Mouse (Mus musculus): ENCODE data around the gene Lif. TPM values are rescaled to one million over a fixed set of nuclear protein-coding genes. Genes with fewer than 3 reads are reported as not detected.

Gene Lif
- polyA plus RNA-seq, 1 experiment from 2014 or later, result not detected

DNA sequence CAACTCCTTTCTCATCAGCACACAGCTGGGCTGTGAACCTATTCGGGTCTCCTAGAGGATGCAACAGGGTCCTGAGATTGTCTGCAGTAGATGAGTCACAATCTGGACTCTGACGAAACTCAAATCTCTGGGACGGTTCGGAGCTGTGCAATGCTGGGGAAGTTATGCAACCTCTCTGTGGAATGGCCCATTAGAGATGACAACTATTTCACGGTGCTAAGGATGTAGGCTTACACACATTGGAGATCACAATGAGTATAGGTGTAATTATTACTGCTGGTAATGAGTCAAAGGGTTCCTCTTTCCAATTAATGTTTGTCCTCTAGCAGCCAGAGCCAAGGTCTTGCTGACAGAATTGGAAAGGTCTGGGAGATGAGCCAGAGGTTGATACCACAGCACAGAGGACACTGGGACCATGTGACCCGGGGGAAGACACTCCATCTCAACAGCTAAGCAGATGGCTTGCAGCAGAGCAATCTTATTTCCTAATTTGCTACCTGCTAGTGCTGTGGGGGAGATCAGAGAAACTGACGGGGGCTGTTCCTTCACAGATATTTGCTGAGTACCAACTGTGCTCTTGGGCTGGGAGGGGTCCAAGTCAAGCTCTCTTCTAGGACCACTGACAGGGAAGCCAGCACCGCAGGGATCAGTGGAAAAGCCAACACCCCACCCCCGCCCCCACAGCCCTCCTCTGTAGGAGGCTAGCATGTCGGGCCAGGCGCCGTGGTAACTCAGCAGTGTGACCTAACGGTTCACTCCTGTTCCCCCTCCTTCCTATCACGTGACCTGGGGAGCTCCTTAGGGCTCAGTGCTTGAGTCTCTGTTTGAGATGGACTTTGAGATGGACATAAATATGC is 37.4 kb downstream of the Lif start:
- 22% methylated on average over 14 of the region's 14 CpGs for whole genome bisulfite sequencing (ENCODE audit: insufficient replicate concordance)
- Histone ChIP-seq H3K4me3 (ENCODE audit: low read depth, low read length) (no peak overlapping the region), H3K4me1 (ENCODE audit: control insufficient read depth, low read depth, low read length) (peaks cover 27% of the 10 kb centered on the region), H3K4me2 (ENCODE audit: low read depth, low read length) (no peak overlapping the region), H3K9ac (ENCODE audit: low read depth, low read length) (no peak overlapping the region), H3K36me3 (ENCODE audit: control insufficient read depth, insufficient read depth) (no peaks in the 10 kb centered on the region), H3K9me3 (replicated peaks; ENCODE audit: control insufficient read depth, low read length) (no peaks in the 10 kb centered on the region), H3K27me3 (ENCODE audit: control insufficient read depth, insufficient read depth, low read depth, low read length) (peaks cover 8% of the 10 kb centered on the region; the same call in 1 of the 2 replicates), H3K27ac (ENCODE audit: low read length) (no peak overlapping the region)
- ATAC-seq (ENCODE audit: low read depth), result no peak

GRCm38 (mm10) chr11:4296610-4297275 is 39.4 kb downstream of the Lif start:
- no peak overlapping the region for H3K9ac ChIP-seq (ENCODE audit: low read depth, low read length)
- no peak overlapping the region for H3K27ac ChIP-seq (ENCODE audit: low read length)
- ATAC-seq (ENCODE audit: low read depth), result no peak
- H3K27me3 ChIP-seq (ENCODE audit: control insufficient read depth, insufficient read depth, low read depth, low read length), result peaks cover 8% of the 10 kb centered on the region; the same call in 1 of the 2 replicates
- WGBS (ENCODE audit: insufficient replicate concordance), result 43% methylated on average over 10 of the region's 10 CpGs
- peaks cover 25% of the 10 kb centered on the region for H3K4me1 ChIP-seq (ENCODE audit: control insufficient read depth, low read depth, low read length)
- no peak overlapping the region for H3K4me3 ChIP-seq (ENCODE audit: low read depth, low read length)
- no peaks in the 10 kb centered on the region for H3K36me3 ChIP-seq (ENCODE audit: control insufficient read depth, insufficient read depth)
- no peak overlapping the region for H3K4me2 ChIP-seq (ENCODE audit: low read depth, low read length)
- H3K9me3 ChIP-seq (replicated peaks; ENCODE audit: control insufficient read depth, low read length), result no peaks in the 10 kb centered on the region

DNA sequence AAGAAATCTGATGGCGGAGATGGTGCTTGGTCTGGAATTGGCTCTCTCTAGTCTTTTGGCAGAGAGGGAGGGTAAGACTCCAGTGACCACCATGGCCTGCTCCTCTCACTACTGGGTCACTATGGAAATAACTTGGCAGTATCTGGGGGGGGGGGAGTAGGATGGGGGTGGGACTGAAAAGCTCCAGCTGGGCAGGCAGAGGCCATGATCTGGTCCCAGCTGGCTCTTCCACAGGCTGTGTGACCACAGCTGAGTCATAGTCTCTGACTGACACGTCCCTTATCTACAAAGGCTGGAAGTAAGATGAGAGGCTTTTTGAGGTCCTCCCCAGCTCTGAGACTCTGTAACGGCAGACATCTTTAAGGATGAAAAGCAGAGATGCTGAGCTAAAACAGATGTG is 40.4 kb downstream of the Lif start:
- ATAC-seq (ENCODE audit: low read depth), result no peak
- no peak overlapping the region for H3K27ac ChIP-seq (ENCODE audit: low read length)
- WGBS (ENCODE audit: insufficient replicate concordance), result 42% methylated on average over 3 of the region's 3 CpGs
- H3K9ac ChIP-seq (ENCODE audit: low read depth, low read length), result no peak overlapping the region
- no peaks in the 10 kb centered on the region for H3K36me3 ChIP-seq (ENCODE audit: control insufficient read depth, insufficient read depth)
- peaks cover 8% of the 10 kb centered on the region; the same call in 1 of the 2 replicates for H3K27me3 ChIP-seq (ENCODE audit: control insufficient read depth, insufficient read depth, low read depth, low read length)
- no peak overlapping the region for H3K4me2 ChIP-seq (ENCODE audit: low read depth, low read length)
- H3K4me1 ChIP-seq (ENCODE audit: control insufficient read depth, low read depth, low read length), result peaks cover 15% of the 10 kb centered on the region
- H3K9me3 ChIP-seq (replicated peaks; ENCODE audit: control insufficient read depth, low read length), result no peaks in the 10 kb centered on the region
- no peak overlapping the region for H3K4me3 ChIP-seq (ENCODE audit: low read depth, low read length)

DNA sequence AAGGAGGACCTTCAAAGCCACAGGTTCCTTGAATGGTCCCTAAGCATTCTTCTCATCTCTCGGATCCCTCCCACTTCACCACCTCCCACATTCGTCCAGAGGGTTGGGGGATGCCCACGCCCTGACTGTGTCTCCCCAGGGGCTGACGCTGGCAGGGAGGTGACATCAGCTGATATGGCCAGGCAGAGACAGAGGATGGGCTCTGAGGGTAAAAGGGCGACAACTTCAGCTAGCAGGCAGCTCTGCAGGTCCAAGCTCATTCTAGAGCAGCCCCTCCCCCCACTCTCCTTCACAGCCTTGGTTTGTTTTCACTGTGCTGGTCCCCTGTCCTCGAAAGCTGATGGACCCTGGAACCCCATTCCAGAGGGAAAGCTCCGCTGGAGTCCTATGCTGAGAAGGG is 41.3 kb downstream of the Lif start:
- 37% methylated on average over 7 of the region's 7 CpGs for WGBS (ENCODE audit: insufficient replicate concordance)
- Histone ChIP-seq H3K4me3 (ENCODE audit: low read depth, low read length) (no peak overlapping the region), H3K27me3 (ENCODE audit: control insufficient read depth, insufficient read depth, low read depth, low read length) (peaks cover 5% of the 10 kb centered on the region; the same call in 1 of the 2 replicates), H3K9me3 (replicated peaks; ENCODE audit: control insufficient read depth, low read length) (no peaks in the 10 kb centered on the region), H3K9ac (ENCODE audit: low read depth, low read length) (no peak overlapping the region), H3K4me1 (ENCODE audit: control insufficient read depth, low read depth, low read length) (peaks cover 8% of the 10 kb centered on the region), H3K36me3 (ENCODE audit: control insufficient read depth, insufficient read depth) (no peaks in the 10 kb centered on the region), H3K4me2 (ENCODE audit: low read depth, low read length) (no peak overlapping the region), H3K27ac (ENCODE audit: low read length) (no peak overlapping the region)
- ATAC-seq (ENCODE audit: low read depth), result no peak

DNA sequence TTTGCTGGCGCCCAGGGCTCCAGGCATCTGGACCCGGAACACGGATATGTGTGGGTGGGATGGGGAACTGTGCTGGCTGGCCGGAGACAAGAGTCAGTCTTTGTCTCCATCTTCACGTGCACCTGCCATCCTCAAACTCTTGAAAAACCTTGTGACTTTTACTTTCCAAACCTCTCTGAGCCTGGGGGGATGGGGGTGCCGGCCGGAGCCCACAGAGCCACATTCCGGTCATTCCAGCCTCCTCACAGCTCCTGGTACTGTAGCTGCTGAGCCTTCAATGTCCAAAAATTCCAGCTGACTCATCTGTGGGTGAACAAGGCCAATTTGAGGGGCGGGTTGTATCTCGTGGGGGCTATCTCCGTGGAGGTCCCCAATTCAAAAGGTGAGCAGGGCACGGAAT is 41.8 kb downstream of the Lif start:
- no peaks in the 10 kb centered on the region for H3K36me3 ChIP-seq (ENCODE audit: control insufficient read depth, insufficient read depth)
- H3K4me2 ChIP-seq (ENCODE audit: low read depth, low read length), result no peak overlapping the region
- H3K27me3 ChIP-seq (ENCODE audit: control insufficient read depth, insufficient read depth, low read depth, low read length), result peaks cover 5% of the 10 kb centered on the region; the same call in 1 of the 2 replicates
- H3K4me3 ChIP-seq (ENCODE audit: low read depth, low read length), result no peak overlapping the region
- 57% methylated on average over 12 of the region's 12 CpGs for WGBS (ENCODE audit: insufficient replicate concordance)
- no peak overlapping the region for H3K9ac ChIP-seq (ENCODE audit: low read depth, low read length)
- ATAC-seq (ENCODE audit: low read depth), result no peak
- H3K9me3 ChIP-seq (replicated peaks; ENCODE audit: control insufficient read depth, low read length), result no peaks in the 10 kb centered on the region
- H3K27ac ChIP-seq (ENCODE audit: low read length), result no peak overlapping the region
- H3K4me1 ChIP-seq (ENCODE audit: control insufficient read depth, low read depth, low read length), result peaks cover 8% of the 10 kb centered on the region

GRCm38 (mm10) chr11:4299735-4300474 is 42.5 kb downstream of the Lif start:
- H3K4me2 ChIP-seq (ENCODE audit: low read depth, low read length), result no peak overlapping the region
- H3K9me3 ChIP-seq (replicated peaks; ENCODE audit: control insufficient read depth, low read length), result no peaks in the 10 kb centered on the region
- H3K4me3 ChIP-seq (ENCODE audit: low read depth, low read length), result no peak overlapping the region
- H3K27ac ChIP-seq (ENCODE audit: low read length), result no peak overlapping the region
- H3K9ac ChIP-seq (ENCODE audit: low read depth, low read length), result no peak overlapping the region
- peaks cover 4% of the 10 kb centered on the region for H3K4me1 ChIP-seq (ENCODE audit: control insufficient read depth, low read depth, low read length)
- H3K27me3 ChIP-seq (ENCODE audit: control insufficient read depth, insufficient read depth, low read depth, low read length), result peaks cover 5% of the 10 kb centered on the region; the same call in 1 of the 2 replicates
- WGBS (ENCODE audit: insufficient replicate concordance), result 53% methylated on average over 14 of the region's 14 CpGs
- ATAC-seq (ENCODE audit: low read depth), result no peak
- no peaks in the 10 kb centered on the region for H3K36me3 ChIP-seq (ENCODE audit: control insufficient read depth, insufficient read depth)

- Histone ChIP-seq H3K4me3 (ENCODE audit: low read depth, low read length) (no peak overlapping the region), H3K4me1 (ENCODE audit: control insufficient read depth, low read depth, low read length) (no peaks in the 10 kb centered on the region; the same call in 1 of the 2 replicates), H3K9me3 (replicated peaks; ENCODE audit: control insufficient read depth, low read length) (no peaks in the 10 kb centered on the region), H3K27me3 (ENCODE audit: control insufficient read depth, insufficient read depth, low read depth, low read length) (no peaks in the 10 kb centered on the region), H3K4me2 (ENCODE audit: low read depth, low read length) (no peak overlapping the region), H3K36me3 (ENCODE audit: control insufficient read depth, insufficient read depth) (no peaks in the 10 kb centered on the region), H3K9ac (ENCODE audit: low read depth, low read length) (no peak overlapping the region), H3K27ac (ENCODE audit: low read length) (no peak overlapping the region)
- no peak for ATAC-seq (ENCODE audit: low read depth)
- WGBS (ENCODE audit: insufficient replicate concordance), result 57% methylated on average over 3 of the region's 3 CpGs
Measured at GRCm38 (mm10) chr11:4300683-4301082, 43.3 kb downstream of the Lif start.

- Histone ChIP-seq H3K27me3 (ENCODE audit: control insufficient read depth, insufficient read depth, low read depth, low read length) (no peaks in the 10 kb centered on the region), H3K9me3 (replicated peaks; ENCODE audit: control insufficient read depth, low read length) (no peaks in the 10 kb centered on the region), H3K27ac (ENCODE audit: low read length) (no peak overlapping the region), H3K4me1 (ENCODE audit: control insufficient read depth, low read depth, low read length) (no peaks in the 10 kb centered on the region), H3K4me3 (ENCODE audit: low read depth, low read length) (no peak overlapping the region), H3K36me3 (ENCODE audit: control insufficient read depth, insufficient read depth) (no peaks in the 10 kb centered on the region), H3K9ac (ENCODE audit: low read depth, low read length) (no peak overlapping the region), H3K4me2 (ENCODE audit: low read depth, low read length) (no peak overlapping the region)
- 65% methylated on average over 5 of the region's 5 CpGs for WGBS (ENCODE audit: insufficient replicate concordance)
- no peak for ATAC-seq (ENCODE audit: low read depth)
Measured at GRCm38 (mm10) chr11:4302363-4302913, 45.1 kb downstream of the Lif start.
